Mouse (Mus musculus): ENCODE data around the gene Noxo1. TPM values are rescaled to one million over a fixed set of nuclear protein-coding genes. Genes with fewer than 3 reads are reported as not detected.

Gene Noxo1
- polyA plus RNA-seq, 2 experiments from 2014 or later, result 1.4 to 1.5 TPM

- peak; percentile 88 for ATAC-seq
Measured at GRCm38 (mm10) chr17:24745526-24746497, 49.8 kb downstream of the Noxo1 start.

GRCm38 (mm10) chr17:24746986-24747385 lies 51.0 kb downstream of the Noxo1 start:
- ATAC-seq, result no peak

Other genes starting within 250 kb of the Noxo1 start
- 10 to 100 TPM; 22.6 to 37.5 TPM for gene E4f1, start 225.9 kb upstream of the Noxo1 start, polyA plus RNA-seq (2017; shearing (Covaris generic))
- gene Pgp, start 225.8 kb upstream of the Noxo1 start, polyA plus RNA-seq (2017; shearing (Covaris generic)), result 1 to 10 TPM; 3.3 to 6.2 TPM
- gene Bricd5, start 222.3 kb upstream of the Noxo1 start, polyA plus RNA-seq (2017; shearing (Covaris generic)), result not detected
- gene Mlst8, start 217.2 kb upstream of the Noxo1 start, polyA plus RNA-seq (2017; shearing (Covaris generic)), result 10 to 100 TPM; 12.6 to 15.3 TPM
- under 1 TPM; 0.10 to 0.17 TPM for gene Caskin1, start 207.6 kb upstream of the Noxo1 start, polyA plus RNA-seq (2017; shearing (Covaris generic))
- 10 to 100 TPM; 35.0 to 58.7 TPM for gene Traf7, start 168.3 kb upstream of the Noxo1 start, polyA plus RNA-seq (2017; shearing (Covaris generic))
- gene Rab26, start 162.0 kb upstream of the Noxo1 start, polyA plus RNA-seq (2017; shearing (Covaris generic)), result 1 to 10 TPM; 2.8 to 3.3 TPM
- 10 to 100 TPM; 11.5 to 15.4 TPM for gene Pkd1, start 146.4 kb upstream of the Noxo1 start, polyA plus RNA-seq (2017; shearing (Covaris generic))
- 10 to 100 TPM in 1 of 2 experiments, 1 to 10 TPM in 1; 9.8 to 24.1 TPM for gene Tsc2, start 63.6 kb upstream of the Noxo1 start, polyA plus RNA-seq (2017; shearing (Covaris generic))
- gene Nthl1, start 63.6 kb upstream of the Noxo1 start, polyA plus RNA-seq (2017; shearing (Covaris generic)), result 1 to 10 TPM; 2.1 to 2.6 TPM
- not detected for gene Slc9a3r2, start 45.9 kb upstream of the Noxo1 start, polyA plus RNA-seq (2017; shearing (Covaris generic))
- under 1 TPM in 1 of 2 experiments, not detected in 1; 0.66 TPM for gene Npw, start 37.8 kb upstream of the Noxo1 start, polyA plus RNA-seq (2017; shearing (Covaris generic))
- gene Zfp598, start 26.5 kb upstream of the Noxo1 start, polyA plus RNA-seq (2017; shearing (Covaris generic)), result 1 to 10 TPM; 4.5 to 4.6 TPM
- gene Syngr3, start 6.3 kb upstream of the Noxo1 start, polyA plus RNA-seq (2017; shearing (Covaris generic)), result 1 to 10 TPM in 1 of 2 experiments, under 1 TPM in 1; 0.43 to 1.2 TPM
- 10 to 100 TPM; 13.1 to 15.5 TPM for gene Gfer, start 78 bp upstream of the Noxo1 start, polyA plus RNA-seq (2017; shearing (Covaris generic))
- 10 to 100 TPM; 23.6 to 46.2 TPM for gene Tbl3, start 11.4 kb downstream of the Noxo1 start, polyA plus RNA-seq (2017; shearing (Covaris generic))
- not detected for gene Rnf151, start 21.8 kb downstream of the Noxo1 start, polyA plus RNA-seq (2017; shearing (Covaris generic))
- 1,000 to 10,000 TPM in 1 of 2 experiments, 100 to 1,000 TPM in 1; 537 to 1,178 TPM for gene Rps2, start 21.9 kb downstream of the Noxo1 start, polyA plus RNA-seq (2017; shearing (Covaris generic))
- 100 to 1,000 TPM; 226 to 265 TPM for gene Ndufb10, start 28.2 kb downstream of the Noxo1 start, polyA plus RNA-seq (2017; shearing (Covaris generic))
- not detected for gene Rpl3l, start 31.6 kb downstream of the Noxo1 start, polyA plus RNA-seq (2017; shearing (Covaris generic))
- gene Msrb1, start 40.4 kb downstream of the Noxo1 start, polyA plus RNA-seq (2017; shearing (Covaris generic)), result 10 to 100 TPM; 33.5 to 39.9 TPM
- not detected for gene Hs3st6, start 56.8 kb downstream of the Noxo1 start, polyA plus RNA-seq (2017; shearing (Covaris generic))
- gene Meiob, start 108.1 kb downstream of the Noxo1 start, polyA plus RNA-seq (2017; shearing (Covaris generic)), result not detected
- 10 to 100 TPM; 23.4 to 28.1 TPM for gene Hagh, start 143.9 kb downstream of the Noxo1 start, polyA plus RNA-seq (2017; shearing (Covaris generic))
- gene Fahd1, start 154.1 kb downstream of the Noxo1 start, polyA plus RNA-seq (2017; shearing (Covaris generic)), result 1 to 10 TPM; 1.1 to 2.9 TPM
- gene Igfals, start 169.8 kb downstream of the Noxo1 start, polyA plus RNA-seq (2017; shearing (Covaris generic)), result not detected
- gene Nubp2, start 190.1 kb downstream of the Noxo1 start, polyA plus RNA-seq (2017; shearing (Covaris generic)), result 100 to 1,000 TPM in 1 of 2 experiments, 10 to 100 TPM in 1; 88.6 to 103 TPM
- gene Spsb3, start 190.4 kb downstream of the Noxo1 start, polyA plus RNA-seq (2017; shearing (Covaris generic)), result 10 to 100 TPM; 38.5 to 50.9 TPM
- 10 to 100 TPM; 12.8 to 26.0 TPM for gene Eme2, start 198.9 kb downstream of the Noxo1 start, polyA plus RNA-seq (2017; shearing (Covaris generic))
- 10 to 100 TPM; 77.7 to 87.5 TPM for gene Mrps34, start 198.9 kb downstream of the Noxo1 start, polyA plus RNA-seq (2017; shearing (Covaris generic))
- gene Nme3, start 200.3 kb downstream of the Noxo1 start, polyA plus RNA-seq (2017; shearing (Covaris generic)), result 10 to 100 TPM; 51.5 to 53.2 TPM
- 10 to 100 TPM; 26.1 to 28.6 TPM for gene Mapk8ip3, start 240.7 kb downstream of the Noxo1 start, polyA plus RNA-seq (2017; shearing (Covaris generic))